Mouse (Mus musculus) cerebellum, adult 8-10 months (tissue): Measurements from ENCODE around the gene AW146154.
"Not testable (repeated sequence)": the region's sequence is repeated elsewhere in the genome, so short reads cannot be mapped to it uniquely, and the experiment has no call there.

Source experiments
- DNase-seq: peaks from one replicate; pipeline ENCODE4 v3.0.0; 2022

Gene AW146154

GRCm38 (mm10) chr7:41499389-41500049 is at the start of gene AW146154, which contains the start of gene Gm20449:
Gene AW146154, minus strand, starts transcription at chr7:41499890.
Gene Gm20449, minus strand, starts transcription at chr7:41499417.
- peak; percentile 99 for DNase-seq

- no peak for DNase-seq
Observed at GRCm38 (mm10) chr7:41512672-41513071, 13.0 kb upstream of the AW146154 start.

- DNase-seq = no peak
Observed at GRCm38 (mm10) chr7:41512207-41512606, 12.5 kb upstream of the AW146154 start.

- DNase-seq = no peak
Observed at GRCm38 (mm10) chr7:41502402-41502801, 2.7 kb upstream of the AW146154 start.

- peak; percentile 65 for DNase-seq
Observed at GRCm38 (mm10) chr7:41500151-41500934, 653 bp upstream of the AW146154 start.

GRCm38 (mm10) chr7:41499018-41499388 is 687 bp downstream of the AW146154 start:
- not testable (repeated sequence) for DNase-seq

- peak; percentile 29 for DNase-seq
Observed at GRCm38 (mm10) chr7:41498464-41498863, 1.2 kb downstream of the AW146154 start.

GRCm38 (mm10) chr7:41497871-41498270 is 1.8 kb downstream of the AW146154 start:
- DNase-seq = peak; percentile 38

- DNase-seq = no peak
Observed at GRCm38 (mm10) chr7:41451864-41452263, 47.8 kb downstream of the AW146154 start.

- not testable (repeated sequence) for DNase-seq
Observed at GRCm38 (mm10) chr7:41448596-41448995, 51.1 kb downstream of the AW146154 start, which contains the start of gene Vmn2r57. Gene Vmn2r57, minus strand, starts transcription at chr7:41448696.
